Mouse (Mus musculus) forebrain, embryonic 11.5 days (tissue): Measurements from ENCODE around the gene Defb23. TPM values are rescaled to one million over a fixed set of nuclear protein-coding genes. Genes with fewer than 3 reads are reported as not detected.

Source experiments
- ATAC-seq: fragments of 200-750 bp; cut with Nextera tagmentation; replicated peaks from 2 replicates; pipeline ENCODE4 v1.8.0; 2017; ENCODE audit warnings: moderate TSS enrichment; ENCODE audit not compliant: low FRiP score
- DNase-seq: peaks from one replicate; pipeline ENCODE4 v3.0.0-alpha.2; 2017; ENCODE audit warnings: low spot score
- H3K27ac ChIP-seq: fragments of 300-500 bp; sonication (generic); 2 replicates; pipeline ENCODE4 v1.5.1; 2014; ENCODE audit warnings: low read depth, low read length
- H3K27me3 ChIP-seq: fragments of 300-500 bp; sonication (generic); 2 replicates; pipeline ENCODE4 v1.6.1; 2014; ENCODE audit warnings: mild to moderate bottlenecking, low read length, mixed read lengths; ENCODE audit not compliant: control insufficient read depth, insufficient read depth
- H3K36me3 ChIP-seq: fragments of 300-500 bp; sonication (generic); 2 replicates; pipeline ENCODE4 v1.6.1; 2014; ENCODE audit warnings: mild to moderate bottlenecking, low read length, moderate library complexity, mixed read lengths; ENCODE audit not compliant: control insufficient read depth, insufficient read depth
- H3K4me1 ChIP-seq: fragments of 300-500 bp; sonication (generic); replicated peaks from 2 replicates; pipeline ENCODE4 v1.6.1; 2014; ENCODE audit warnings: low read length, mixed read lengths; ENCODE audit not compliant: control insufficient read depth, insufficient read depth
- H3K4me2 ChIP-seq: fragments of 300-500 bp; sonication (generic); 2 replicates; pipeline ENCODE4 v1.6.1; 2014; ENCODE audit warnings: low read depth, mild to moderate bottlenecking, low read length, moderate library complexity, mixed read lengths; ENCODE audit not compliant: severe bottlenecking
- H3K4me3 ChIP-seq: fragments of 300-500 bp; sonication (generic); 2 replicates; pipeline ENCODE4 v1.5.1; 2014; ENCODE audit warnings: low read depth, low read length
- H3K9ac ChIP-seq: fragments of 300-500 bp; sonication (generic); 2 replicates; pipeline ENCODE4 v1.6.1; 2014; ENCODE audit warnings: low read length
- H3K9me3 ChIP-seq: fragments of 300-500 bp; sonication (generic); 2 replicates; pipeline ENCODE4 v1.6.1; 2016; ENCODE audit warnings: low read length, mixed read lengths; ENCODE audit not compliant: control insufficient read depth
- whole genome bisulfite sequencing: fragments of 180-500 bp; shearing (Covaris S2); extraction: QIAGEN DNeasy Blood & Tissue Kit; methylation state at CpG from one replicate; pipeline ENCODE4 v1.1.7; 2014; 5-methylcytosine and 5-hydroxymethylcytosine counted together
- polyA plus RNA-seq: library from polyadenylated mRNA; unstranded; fragments of >200 nt; fragmentation: Nextera tagmentation; extraction: Ambion mirVana; gene quantifications from 2 replicates; pipeline ENCODE4 v1.2.1, GENCODE M21; 2014

The Defb23 gene
- polyA plus RNA-seq, 1 experiment from 2014 or later: not detected

DNA sequence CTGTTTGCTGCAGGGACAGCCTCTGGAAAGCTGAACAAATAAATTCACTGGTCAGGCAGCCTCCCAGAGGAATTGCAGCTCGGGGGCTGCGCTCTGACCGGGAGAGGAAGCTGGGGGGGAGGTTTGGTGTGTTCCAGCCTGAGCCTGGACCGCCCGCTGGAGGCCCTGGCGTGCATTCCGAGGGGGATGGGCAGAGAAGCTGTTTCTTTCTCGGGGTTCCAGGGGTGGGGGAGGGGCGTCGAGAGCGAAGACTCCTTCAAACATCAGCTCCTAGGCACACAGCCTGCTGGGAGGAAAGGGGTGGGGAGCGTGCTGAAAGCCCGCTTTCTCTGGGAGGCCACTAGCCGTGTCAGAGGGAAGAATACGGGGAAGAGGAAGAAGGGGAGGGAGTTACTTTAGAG lies 53.4 kb downstream of the Defb23 start:
- Histone ChIP-seq H3K36me3 (no peaks in the 10 kb centered on the region), H3K9me3 (peaks cover under 1% of the 10 kb centered on the region), H3K27ac (peak overlapping the region; percentile 98), H3K27me3 (no peaks in the 10 kb centered on the region), H3K4me1 (peaks cover 24% of the 10 kb centered on the region), H3K4me3 (peak overlapping the region; percentile 95), H3K4me2 (peak overlapping the region; percentile 89), H3K9ac (peak overlapping the region; percentile 99)
- ATAC-seq (peak; percentile 77), DNase-seq (peak; percentile 95)
- WGBS: 2% methylated on average over 13 of the region's 15 CpGs

- no peaks in the 10 kb centered on the region for H3K9me3 ChIP-seq
- DNase-seq (no peak), ATAC-seq (no peak)
- no peaks in the 10 kb centered on the region for H3K27me3 ChIP-seq
- 73% methylated on average over 6 of the region's 6 CpGs for WGBS
- H3K9ac ChIP-seq: no peak overlapping the region
- H3K36me3 ChIP-seq: no peaks in the 10 kb centered on the region
- H3K4me3 ChIP-seq: no peak overlapping the region
- no peak overlapping the region for H3K4me2 ChIP-seq
- peak overlapping the region; percentile 98 for H3K27ac ChIP-seq
- H3K4me1 ChIP-seq: peaks cover 29% of the 10 kb centered on the region
These were observed 54.6 kb downstream of the Defb23 start for GRCm38 (mm10) chr2:152409781-152410180.

Other genes starting within 250 kb of the Defb23 start
- 72.2 and 73.6 TPM in 2 replicates for gene Csnk2a1, start 237.8 kb downstream of the Defb23 start, polyA plus RNA-seq
- 30.6 and 31.7 TPM in 2 replicates for gene Tbc1d20, start 170.8 kb downstream of the Defb23 start, polyA plus RNA-seq
- 94.2 TPM in 2 replicates for gene Rbck1, start 132.0 kb downstream of the Defb23 start, polyA plus RNA-seq
- gene Trib3, start 120.6 kb downstream of the Defb23 start, polyA plus RNA-seq: 1.3 and 2.1 TPM in 2 replicates
- 6.3 and 7.6 TPM in 2 replicates for gene Nrsn2, start 88.0 kb downstream of the Defb23 start, polyA plus RNA-seq
- 20.4 and 22.9 TPM in 2 replicates for gene Sox12, start 66.6 kb downstream of the Defb23 start, polyA plus RNA-seq
- 59.4 and 63.9 TPM in 2 replicates for gene Zcchc3, start 49.6 kb downstream of the Defb23 start, polyA plus RNA-seq
- 0.41 and 0.79 TPM in 2 replicates for gene 6820408C15Rik, start 49.0 kb downstream of the Defb23 start, polyA plus RNA-seq
- gene Defb20, start 12.4 kb upstream of the Defb23 start, polyA plus RNA-seq: not detected in 2 replicates
- gene Defb22, start 25.5 kb upstream of the Defb23 start, polyA plus RNA-seq: not detected in 2 replicates
- gene Defb26, start 47.1 kb upstream of the Defb23 start, polyA plus RNA-seq: not detected in 2 replicates
- gene Defb28, start 53.6 kb upstream of the Defb23 start, polyA plus RNA-seq: not detected in 2 replicates
- gene Defb29, start 75.5 kb upstream of the Defb23 start, polyA plus RNA-seq: not detected in 2 replicates
- not detected in 2 replicates for gene Gm17416, start 104.7 kb upstream of the Defb23 start, polyA plus RNA-seq
- gene Defb21, start 108.1 kb upstream of the Defb23 start, polyA plus RNA-seq: not detected in 2 replicates
- gene Defb19, start 115.7 kb upstream of the Defb23 start, polyA plus RNA-seq: not detected in 2 replicates
- gene Defb45, start 134.8 kb upstream of the Defb23 start, polyA plus RNA-seq: not detected in 2 replicates
- gene Defb36, start 139.7 kb upstream of the Defb23 start, polyA plus RNA-seq: not detected in 2 replicates
- gene Defb25, start 158.4 kb upstream of the Defb23 start, polyA plus RNA-seq: not detected in 2 replicates
- 0.21 and 0.32 TPM in 2 replicates for gene Rem1, start 162.3 kb upstream of the Defb23 start, polyA plus RNA-seq
- 110 and 112 TPM in 2 replicates for gene H13, start 204.8 kb upstream of the Defb23 start, polyA plus RNA-seq
- gene Mcts2, start 222.4 kb upstream of the Defb23 start, polyA plus RNA-seq: 37.9 and 39.5 TPM in 2 replicates